Comparison of ENCODE assay signal across 8 mouse cellular contexts in genomic region chr4:148286226-148287031, GRCm38 (mm10). TPM values are rescaled to one million over a fixed set of nuclear protein-coding genes. Genes with fewer than 3 reads are reported as not detected.
DNase-seq lines count a peak whose midpoint lies in the region; ATAC-seq and TF ChIP-seq lines count a peak whose summit lies in the region.

No protein-coding gene starts in this region.

- TF ChIP-seq POLR2A in thymus, adult 2 months (IDR thresholded peaks at IDR 0.05; ENCODE audit: control insufficient read depth, extremely low read depth, insufficient read depth, low read length, poor library complexity) = no peak

- ATAC-seq in intestine, embryonic 15.5 days = no peak
- ATAC-seq in intestine, postnatal 0 days = no peak
- no peak for ATAC-seq in hindbrain, embryonic 16.5 days
- ATAC-seq in megakaryocyte progenitor cell, adult 5-6 weeks (replicated peaks; ENCODE audit: poor library complexity) = peak; percentile 58

- no peak overlapping the region for H3K9ac ChIP-seq in intestine, embryonic 15.5 days
- H3K9ac ChIP-seq in intestine, postnatal 0 days (ENCODE audit: low read depth, low read length) = no peak overlapping the region
- H3K9ac ChIP-seq in hindbrain, embryonic 16.5 days (ENCODE audit: low read depth, low read length) = peak overlapping the region; percentile 88

- peaks cover 8% of the 10 kb centered on the region for H3K4me1 ChIP-seq in intestine, embryonic 15.5 days (replicated peaks)
- H3K4me1 ChIP-seq in intestine, postnatal 0 days (replicated peaks; ENCODE audit: control insufficient read depth, insufficient read depth, low read length) = no peaks in the 10 kb centered on the region
- H3K4me1 ChIP-seq in hindbrain, embryonic 16.5 days (ENCODE audit: control insufficient read depth, insufficient read depth, low read depth, low read length) = peaks cover 45% of the 10 kb centered on the region
- H3K4me1 ChIP-seq in thymus, adult 2 months (replicated peaks; ENCODE audit: control insufficient read depth, insufficient read depth, low read length) = no peaks in the 10 kb centered on the region

- H3K27me3 ChIP-seq in intestine, embryonic 15.5 days (replicated peaks) = peaks cover 47% of the 10 kb centered on the region
- H3K27me3 ChIP-seq in intestine, postnatal 0 days (replicated peaks; ENCODE audit: control insufficient read depth, insufficient read depth, low read length) = peaks cover 25% of the 10 kb centered on the region
- no peaks in the 10 kb centered on the region; the same call in 1 of the 2 replicates for H3K27me3 ChIP-seq in hindbrain, embryonic 16.5 days (replicated peaks; ENCODE audit: control insufficient read depth, insufficient read depth, low read length)
- H3K27me3 ChIP-seq in thymus, adult 2 months (ENCODE audit: control insufficient read depth, insufficient read depth, low read length) = peaks cover 6% of the 10 kb centered on the region

- H3K27ac ChIP-seq in intestine, embryonic 15.5 days = no peak overlapping the region
- no peak overlapping the region for H3K27ac ChIP-seq in intestine, postnatal 0 days (ENCODE audit: low read depth, low read length)
- peak overlapping the region; percentile 52; the same call in 1 of the 2 replicates for H3K27ac ChIP-seq in hindbrain, embryonic 16.5 days (ENCODE audit: low read depth, low read length)
- H3K27ac ChIP-seq in thymus, adult 2 months (ENCODE audit: control insufficient read depth, insufficient read depth, low read length) = no peak overlapping the region

- peak; percentile 56 for DNase-seq in Muller cell, postnatal 12 days (ENCODE audit: inconsistent ontology term)
- peak; percentile 89 for DNase-seq in embryo, embryonic 10 days (ENCODE audit: low spot score)
- DNase-seq in testis, postnatal 10 days (ENCODE audit: low spot score) = peak; percentile 70
- no peak for DNase-seq in thymus, adult 2 months

- no peaks in the 10 kb centered on the region for H3K9me3 ChIP-seq in intestine, embryonic 15.5 days
- no peaks in the 10 kb centered on the region for H3K9me3 ChIP-seq in intestine, postnatal 0 days (ENCODE audit: control insufficient read depth)
- no peaks in the 10 kb centered on the region for H3K9me3 ChIP-seq in hindbrain, embryonic 16.5 days (ENCODE audit: control insufficient read depth, low read length)

- H3K36me3 ChIP-seq in intestine, embryonic 15.5 days = no peaks in the 10 kb centered on the region
- H3K36me3 ChIP-seq in intestine, postnatal 0 days (ENCODE audit: control insufficient read depth, insufficient read depth) = no peaks in the 10 kb centered on the region
- H3K36me3 ChIP-seq in hindbrain, embryonic 16.5 days (ENCODE audit: control insufficient read depth, insufficient read depth, low read length) = no peaks in the 10 kb centered on the region
- no peaks in the 10 kb centered on the region for H3K36me3 ChIP-seq in thymus, adult 2 months (ENCODE audit: control insufficient read depth, insufficient read depth, low read length)

- H3K4me3 ChIP-seq in intestine, embryonic 15.5 days (replicated peaks) = no peak overlapping the region
- no peak overlapping the region for H3K4me3 ChIP-seq in intestine, postnatal 0 days (ENCODE audit: low read depth, low read length)
- peak overlapping the region; percentile 79 for H3K4me3 ChIP-seq in hindbrain, embryonic 16.5 days (ENCODE audit: low read length)
- no peak overlapping the region for H3K4me3 ChIP-seq in thymus, adult 2 months (ENCODE audit: control insufficient read depth, insufficient read depth, low read length)

- TF ChIP-seq CTCF in intestine, postnatal 0 days (IDR thresholded peaks at IDR 0.05; ENCODE audit: low read depth) = no peak
- TF ChIP-seq CTCF in thymus, adult 2 months (IDR thresholded peaks at IDR 0.05; ENCODE audit: borderline replicate concordance, control insufficient read depth, extremely low read depth, insufficient read depth, low read length, poor library complexity) = no peak

- WGBS in intestine, embryonic 15.5 days = 19% methylated on average over 22 of the region's 22 CpGs
- WGBS in intestine, postnatal 0 days = 19% methylated on average over 22 of the region's 22 CpGs
- WGBS in hindbrain, embryonic 16.5 days = 7% methylated on average over 22 of the region's 22 CpGs
- WGBS in thymus, adult 2 months = 27% methylated on average over 22 of the region's 22 CpGs

- H3K4me2 ChIP-seq in intestine, embryonic 15.5 days (replicated peaks) = peak overlapping the region; percentile 67; the same call in 1 of the 2 replicates
- no peak overlapping the region for H3K4me2 ChIP-seq in intestine, postnatal 0 days (replicated peaks; ENCODE audit: low read depth)
- peak overlapping the region; percentile 76 for H3K4me2 ChIP-seq in hindbrain, embryonic 16.5 days (ENCODE audit: low read length)

RNA-seq across cellular contexts. Expression of gene Disp3, which starts 1.3 kb away (rescaled TPM):
- polyA plus RNA-seq in intestine, embryonic 15.5 days (2015; fragmentation: Nextera tagmentation; extraction: Ambion mirVana) = 0.11 and 0.21 TPM in 2 replicates
- polyA plus RNA-seq in intestine, postnatal 0 days (2015; fragmentation: Nextera tagmentation; extraction: Ambion mirVana) = 0.03 and 0.04 TPM in 2 replicates
- 11.6 and 13.6 TPM in 2 replicates for polyA plus RNA-seq in hindbrain, embryonic 16.5 days (2015; fragmentation: Nextera tagmentation; extraction: Ambion mirVana)
- total RNA-seq in megakaryocyte progenitor cell, adult 5-6 weeks (2015) = not detected in 2 replicates
- total RNA-seq in megakaryocyte progenitor cell, adult 5-6 weeks (2017) = not detected in 2 replicates
- polyA plus RNA-seq in thymus, adult 2 months (2012; rRNA removed) = 0.04 and 0.26 TPM in 2 replicates

Comparison
In these comparisons a context has a peak if more than half of its experiments do, and no peak if none do; other contexts are left out.
1. RNA of gene Disp3, which starts 1.3 kb away (polyA plus RNA-seq): 11.6 to 13.6 TPM in hindbrain, embryonic 16.5 days; 0.04 to 0.26 TPM in thymus, adult 2 months, 0.11 to 0.21 TPM in intestine, embryonic 15.5 days and 0.03 to 0.04 TPM in intestine, postnatal 0 days; every median in the first group is over 10 times any median in the second.